Mouse (Mus musculus) lung, postnatal 25 days (tissue): ENCODE measurements around the gene Pdss2.
A peak's percentile ranks its signal among the peaks of the same experiment; 100 is the strongest.

Experiments used
- DNase-seq: peaks from one replicate; pipeline ENCODE4 v3.0.0; 2022; ENCODE audit warnings: low spot score

Gene Pdss2

GRCm38 (mm10) chr10:43220910-43221625 is at the start of gene Pdss2:
TSS of gene Pdss2 (plus strand) at chr10:43221486.
- peak; percentile 97 for DNase-seq

GRCm38 (mm10) chr10:43172066-43172465 is 49.2 kb upstream of the Pdss2 start:
- no peak for DNase-seq

- no peak for DNase-seq
These were observed 48.7 kb upstream of the Pdss2 start for GRCm38 (mm10) chr10:43172554-43172953.

GRCm38 (mm10) chr10:43173141-43173827 is 48.0 kb upstream of the Pdss2 start:
- DNase-seq, result peak; percentile 24

GRCm38 (mm10) chr10:43173828-43174325 is 47.4 kb upstream of the Pdss2 start:
- DNase-seq, result no peak

GRCm38 (mm10) chr10:43174326-43175155 is 46.7 kb upstream of the Pdss2 start, which contains the start of the genes Sobp and 9030612E09Rik:
TSS of gene Sobp (minus strand) at chr10:43174530.
TSS of gene 9030612E09Rik (plus strand) at chr10:43174704.
- no peak for DNase-seq

- no peak for DNase-seq
These were observed 46.1 kb upstream of the Pdss2 start for GRCm38 (mm10) chr10:43175156-43175601.

GRCm38 (mm10) chr10:43180313-43180912 is 40.9 kb upstream of the Pdss2 start:
- no peak for DNase-seq

GRCm38 (mm10) chr10:43200206-43200605 is 21.1 kb upstream of the Pdss2 start:
- no peak for DNase-seq

GRCm38 (mm10) chr10:43203865-43204264 is 17.4 kb upstream of the Pdss2 start:
- no peak for DNase-seq

GRCm38 (mm10) chr10:43211866-43212265 is 9.4 kb upstream of the Pdss2 start:
- peak; percentile 5 for DNase-seq

GRCm38 (mm10) chr10:43217361-43217900 is 3.9 kb upstream of the Pdss2 start:
- DNase-seq, result no peak

GRCm38 (mm10) chr10:43220479-43220878 is 807 bp upstream of the Pdss2 start:
- no peak for DNase-seq

- DNase-seq, result peak; percentile 3
These were observed 373 bp downstream of the Pdss2 start for GRCm38 (mm10) chr10:43221659-43222058.

- DNase-seq, result no peak
These were observed 2.1 kb downstream of the Pdss2 start for GRCm38 (mm10) chr10:43223391-43223790.

- DNase-seq, result no peak
These were observed 5.1 kb downstream of the Pdss2 start for GRCm38 (mm10) chr10:43226391-43226790.

GRCm38 (mm10) chr10:43229236-43229635 is 8.0 kb downstream of the Pdss2 start:
- DNase-seq, result no peak

GRCm38 (mm10) chr10:43234522-43234921 is 13.2 kb downstream of the Pdss2 start:
- DNase-seq, result no peak

- no peak for DNase-seq
These were observed 13.7 kb downstream of the Pdss2 start for GRCm38 (mm10) chr10:43235011-43235410.

- no peak for DNase-seq
These were observed 14.7 kb downstream of the Pdss2 start for GRCm38 (mm10) chr10:43235758-43236669.
